Mouse (Mus musculus) erythroblast, adult 5-6 weeks (primary cell): ENCODE measurements around the gene Arhgef28. TPM values are rescaled to one million over a fixed set of nuclear protein-coding genes. Genes with fewer than 3 reads are reported as not detected.
"Not testable (repeated sequence)": the region's sequence is repeated elsewhere in the genome, so short reads cannot be mapped to it uniquely, and the experiment has no call there.

ENCODE experiments used
- ATAC-seq: replicated peaks from 2 replicates; pipeline ENCODE4 v1.8.0; 2016; ENCODE audit warnings: moderate number of reproducible peaks, mild to moderate bottlenecking, moderate TSS enrichment, inconsistent platforms; ENCODE audit not compliant: poor library complexity, low FRiP score, severe bottlenecking
- total RNA-seq, 2 experiments: library from RNA; stranded (forward) in 1 of 2; stranded (reverse) in 1 of 2; fragments of 150-400 nt in 1 of 2; fragments of 200-764, 138-1000 nt in 1 of 2; gene quantifications; 2 replicates each; pipeline versions ENCODE4 v1.2.3 to v1.2.4; 2015 to 2017; ENCODE audit warnings: low replicate concordance in 2 of 2

Gene Arhgef28
- total RNA-seq, 2 experiments from 2014 or later, result 0.51 TPM; not detected in 1

DNA sequence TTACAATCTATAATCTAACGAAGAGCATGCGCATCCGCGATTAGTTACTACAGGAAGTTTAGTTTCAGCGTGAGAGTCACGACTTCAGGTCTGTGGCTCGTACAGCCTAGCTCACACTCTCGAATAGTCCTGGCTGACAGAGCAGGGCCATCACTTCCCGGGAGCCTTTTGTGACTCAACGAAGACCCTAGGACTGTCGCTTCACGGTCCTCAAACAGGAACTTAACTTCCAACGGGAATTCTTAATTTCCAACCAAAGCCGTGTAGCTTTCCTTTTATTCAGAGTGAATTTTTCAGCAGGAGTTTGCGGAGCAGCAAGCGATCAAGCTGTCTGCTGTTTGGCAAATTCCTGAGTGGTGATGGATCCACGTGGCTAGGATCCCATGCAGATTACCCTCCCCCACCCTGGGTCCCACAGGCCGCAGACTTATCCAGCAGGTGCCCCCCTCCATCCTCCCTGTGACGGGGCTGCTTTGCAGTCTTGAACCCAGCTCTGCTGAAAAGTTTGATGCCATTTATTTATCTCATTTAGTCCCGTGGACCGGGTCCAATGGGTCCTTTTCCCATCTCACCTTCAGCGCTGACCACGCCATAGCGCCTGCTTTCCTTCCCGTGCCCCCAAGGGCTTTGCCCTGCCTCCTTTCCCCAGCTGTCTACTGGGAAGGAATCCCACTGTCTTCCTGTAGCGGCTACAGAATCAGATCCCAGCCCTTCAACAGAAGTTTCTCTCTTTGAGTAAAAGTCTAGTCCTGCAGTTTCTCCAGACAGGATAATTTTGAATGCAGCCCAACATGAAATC lies 180.3 kb downstream of the Arhgef28 start:
- ATAC-seq, result no peak

DNA sequence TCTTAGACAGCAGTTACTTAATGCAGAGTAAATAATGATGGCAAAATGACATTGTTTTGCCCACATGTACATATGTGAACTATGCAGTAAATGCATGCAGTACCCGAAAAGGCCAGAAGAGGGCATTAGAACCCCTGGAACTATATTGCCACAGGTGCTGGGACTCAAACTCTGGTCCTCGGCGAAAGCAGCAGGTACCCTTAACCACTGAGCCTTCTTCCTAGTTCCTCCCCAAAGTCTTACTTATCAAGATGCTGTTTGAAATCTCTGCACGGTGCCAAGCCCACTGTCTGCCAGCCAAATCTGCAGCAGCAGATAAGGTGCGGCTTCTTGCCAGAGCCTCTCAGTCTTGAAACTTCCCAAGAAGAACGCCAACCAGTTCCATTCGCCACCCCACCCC lies 181.1 kb downstream of the Arhgef28 start:
- ATAC-seq, result no peak

DNA sequence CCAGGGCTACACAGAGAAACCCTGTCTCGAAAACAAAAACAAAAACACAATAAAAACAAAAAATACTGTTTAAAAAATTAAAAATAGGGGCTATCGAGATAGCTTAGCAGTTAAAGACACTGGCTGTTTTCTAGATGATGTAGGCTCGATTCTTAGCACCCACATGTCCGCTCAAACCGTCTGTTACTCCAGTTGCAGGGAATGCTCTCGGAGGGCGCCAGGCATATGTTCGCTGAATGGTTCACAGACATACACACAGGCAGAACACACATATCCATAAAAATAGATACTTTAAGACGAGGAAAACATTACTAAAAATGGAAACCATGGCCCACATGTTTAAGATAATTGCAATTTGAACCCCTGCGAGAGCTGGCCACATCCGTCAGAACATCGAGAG lies 181.6 kb downstream of the Arhgef28 start:
- ATAC-seq, result no peak

DNA sequence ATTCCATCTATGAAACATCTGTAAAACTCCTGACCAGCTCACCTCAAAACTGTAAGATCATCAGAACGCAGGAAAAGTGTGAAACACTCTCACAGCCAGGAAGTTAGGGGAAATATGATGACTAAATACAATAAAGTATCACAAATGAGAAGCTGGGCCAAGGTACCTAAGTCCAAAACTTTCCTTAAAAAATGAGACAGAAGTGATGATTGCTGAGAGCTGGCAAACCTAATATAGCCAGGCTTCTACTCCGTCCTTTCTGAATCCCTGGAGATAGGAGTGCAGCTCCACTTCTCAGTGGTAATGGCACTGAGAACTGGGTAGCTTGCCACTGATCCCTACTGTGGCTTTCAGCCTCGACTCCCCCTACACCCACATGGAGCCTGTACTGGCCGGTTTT lies 184.3 kb downstream of the Arhgef28 start:
- ATAC-seq, result no peak

DNA sequence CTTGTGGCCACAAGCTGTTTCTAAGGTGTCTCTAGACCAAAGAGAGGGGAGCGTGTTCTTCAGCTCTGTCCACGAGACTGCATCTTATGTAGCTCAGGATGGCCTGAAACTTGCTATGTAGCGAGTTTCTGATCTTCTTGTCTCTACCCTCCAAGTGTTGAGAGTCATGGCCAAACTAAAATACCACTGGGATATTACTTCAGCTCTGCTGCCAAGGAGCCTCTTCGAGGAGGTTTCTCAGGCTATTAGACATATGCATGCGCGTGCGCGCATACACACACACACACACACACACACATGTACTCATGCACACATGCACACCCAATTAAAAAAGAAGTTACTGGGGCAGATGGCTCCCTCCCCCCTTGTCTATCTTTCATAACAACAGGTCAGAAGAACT lies 187.4 kb downstream of the Arhgef28 start:
- ATAC-seq, result not testable (repeated sequence)

DNA sequence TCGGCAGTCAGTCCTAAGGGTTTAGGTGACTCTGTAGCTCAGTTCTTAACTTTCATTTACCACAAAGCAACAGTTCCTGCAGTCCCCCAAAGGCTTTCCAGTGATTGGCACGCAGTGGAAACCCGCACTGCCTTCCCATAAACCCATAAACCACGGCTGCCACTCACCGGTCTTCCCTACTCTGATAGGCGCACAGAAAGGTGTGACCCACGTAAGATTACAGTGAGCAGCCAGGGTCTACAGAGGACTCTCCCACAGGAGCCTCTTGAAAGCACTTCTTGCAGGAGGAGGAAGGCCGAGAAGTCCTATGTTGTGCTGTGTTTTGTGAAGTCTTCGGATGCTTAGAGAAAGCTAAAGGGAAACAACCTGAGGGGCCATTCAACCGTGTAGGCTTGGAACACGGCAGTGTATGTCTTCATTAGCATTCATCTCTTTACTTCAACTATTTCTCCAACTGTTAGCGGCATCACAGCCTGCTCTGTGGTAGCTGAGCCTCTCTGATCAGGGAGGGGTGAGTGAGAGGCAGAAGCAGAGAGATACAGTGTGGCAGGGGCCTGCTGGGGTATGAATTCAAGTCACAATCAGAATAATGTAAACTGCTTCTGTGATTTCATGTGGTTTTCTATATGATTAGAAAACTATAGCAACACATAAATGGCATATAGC lies 189.2 kb downstream of the Arhgef28 start:
- no peak for ATAC-seq

DNA sequence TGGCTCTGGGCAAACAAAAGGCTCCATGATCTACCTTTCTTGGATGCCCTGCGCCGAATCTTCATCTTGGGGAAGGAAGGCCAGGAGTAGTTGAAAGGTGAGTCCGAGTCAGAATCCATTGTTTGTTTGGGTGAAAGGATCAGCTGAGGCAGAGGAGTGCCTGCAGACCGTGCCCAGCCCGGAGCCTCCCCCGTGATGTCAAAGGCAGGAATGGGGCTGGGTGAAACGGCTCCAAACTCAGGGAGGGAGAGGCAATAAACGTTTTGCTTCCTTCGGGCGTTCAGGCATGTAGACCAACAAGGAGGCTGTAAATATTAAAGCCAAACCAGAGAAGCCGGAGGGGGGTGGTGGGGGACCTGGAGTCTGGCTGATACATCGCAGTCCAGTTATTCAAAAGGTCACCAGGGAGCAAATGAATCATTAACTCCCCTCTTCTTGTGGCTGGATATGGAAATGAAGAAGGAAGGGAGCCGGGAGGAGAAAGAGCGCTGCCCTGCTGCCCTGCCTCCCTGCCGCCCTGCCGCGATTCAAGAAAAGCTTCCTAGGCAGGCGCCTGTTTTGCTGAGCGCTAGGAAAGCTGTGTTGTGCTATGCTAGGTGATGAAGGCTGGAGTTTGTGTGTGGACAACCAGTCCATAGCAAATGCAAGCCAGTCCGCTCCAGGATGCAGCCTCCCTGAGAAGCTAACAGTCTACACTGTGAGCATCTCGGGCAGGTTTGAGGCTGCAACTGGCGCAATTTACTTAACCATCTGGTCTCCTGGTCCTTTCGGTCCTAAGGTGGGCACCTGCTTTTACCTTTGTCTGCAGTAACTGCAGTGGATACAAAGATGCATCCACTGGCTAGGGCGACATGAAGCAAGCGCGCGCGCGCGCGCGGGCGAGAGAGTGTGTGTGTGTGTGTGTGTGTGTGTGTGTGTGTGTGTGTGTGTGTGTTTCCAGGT lies 190.0 kb downstream of the Arhgef28 start:
- ATAC-seq, result no peak

DNA sequence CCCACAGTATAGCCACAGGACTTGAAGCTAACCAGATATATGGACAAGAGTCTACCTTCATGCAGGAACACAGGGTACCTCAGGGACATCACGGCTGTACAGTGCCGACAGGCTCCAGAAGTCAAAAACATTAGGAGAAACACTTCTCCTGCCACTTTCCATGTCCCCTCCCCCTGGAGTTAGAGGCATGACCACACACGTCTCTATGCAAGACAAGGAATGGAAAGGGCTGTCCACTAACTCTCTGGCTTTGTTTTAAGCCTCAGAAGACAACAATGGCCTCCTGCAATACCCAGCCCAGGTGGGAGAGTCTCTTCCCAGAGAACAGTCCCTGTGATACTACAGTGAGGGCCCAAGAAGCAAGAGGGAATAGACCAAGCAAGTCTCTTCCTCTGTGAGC lies 191.3 kb downstream of the Arhgef28 start:
- no peak for ATAC-seq

DNA sequence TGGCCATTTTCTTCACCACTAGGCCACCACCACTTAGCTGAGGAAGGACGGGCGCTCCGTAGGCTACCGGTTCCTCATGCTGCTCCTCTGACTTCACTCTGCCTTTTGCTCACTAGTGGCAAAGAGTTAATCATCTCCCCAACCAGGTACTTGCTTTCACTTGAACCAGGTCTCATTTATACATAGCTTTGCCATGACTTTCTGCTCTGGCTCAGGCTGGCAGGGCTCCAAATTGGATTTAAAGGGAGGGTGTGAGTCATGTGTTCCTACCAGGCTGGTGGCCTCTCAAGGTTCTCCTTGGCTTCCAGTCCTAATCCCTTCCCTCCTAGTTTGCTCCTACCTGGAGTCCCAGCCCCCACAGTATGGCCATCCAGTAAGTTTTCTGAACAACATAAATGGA lies 192.5 kb downstream of the Arhgef28 start:
- ATAC-seq, result no peak

DNA sequence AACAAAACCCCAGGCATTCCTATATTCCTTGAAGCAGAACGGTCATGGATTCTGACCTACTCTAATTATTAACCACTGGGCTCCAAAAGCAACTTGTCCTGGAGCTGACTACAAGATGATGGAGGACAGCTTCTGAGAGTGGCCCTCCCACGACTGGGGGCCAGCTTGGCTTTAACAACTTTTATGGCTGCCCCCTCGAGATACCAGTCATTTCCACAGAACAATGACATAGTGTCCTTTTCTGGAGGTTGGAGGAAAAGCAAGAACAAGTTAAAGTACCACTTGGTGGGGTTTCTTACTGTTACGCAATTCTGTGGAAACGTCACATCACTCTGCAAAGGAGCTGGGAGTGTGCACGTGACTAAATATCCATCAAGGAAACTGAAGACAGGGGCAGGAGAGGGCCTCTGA lies 194.3 kb downstream of the Arhgef28 start:
- ATAC-seq, result no peak

DNA sequence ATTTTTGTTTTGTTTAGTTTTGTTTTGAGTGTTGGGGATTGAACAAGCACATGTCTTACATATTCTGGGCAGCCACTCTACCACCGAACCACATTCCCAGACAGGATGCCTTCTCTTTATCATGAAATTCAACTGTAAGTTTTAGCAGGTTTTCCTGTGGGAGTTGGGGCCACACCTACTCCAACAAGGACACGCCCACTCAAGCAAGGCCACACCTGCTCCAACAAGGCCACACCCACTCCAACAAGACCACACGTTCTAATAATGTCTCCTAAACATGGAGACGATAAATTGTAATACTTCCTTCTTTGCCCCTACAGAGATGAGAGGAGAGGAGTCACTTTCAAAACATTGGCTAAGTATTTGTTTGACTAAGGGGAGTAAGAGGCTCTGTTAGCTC lies 197.2 kb downstream of the Arhgef28 start:
- ATAC-seq, result no peak

DNA sequence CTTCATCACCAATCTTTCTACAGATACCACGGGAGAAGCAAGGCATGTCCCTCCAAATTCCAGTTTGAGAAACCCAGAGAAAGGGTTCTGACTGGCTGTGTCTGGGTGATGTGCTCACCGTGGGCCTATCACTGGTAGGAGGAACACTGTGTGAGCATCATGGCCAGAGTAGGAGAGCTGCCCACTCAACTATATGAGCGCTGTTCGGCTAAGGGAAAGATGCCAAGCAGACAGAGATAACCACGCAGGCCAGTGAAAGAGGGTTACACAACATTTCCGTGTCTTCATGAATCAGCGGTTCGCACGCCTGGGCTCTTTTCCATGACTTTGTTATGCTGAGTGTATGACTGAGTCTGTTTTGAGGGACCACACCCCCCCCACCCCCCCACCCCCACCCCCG lies 197.7 kb downstream of the Arhgef28 start:
- ATAC-seq, result no peak

DNA sequence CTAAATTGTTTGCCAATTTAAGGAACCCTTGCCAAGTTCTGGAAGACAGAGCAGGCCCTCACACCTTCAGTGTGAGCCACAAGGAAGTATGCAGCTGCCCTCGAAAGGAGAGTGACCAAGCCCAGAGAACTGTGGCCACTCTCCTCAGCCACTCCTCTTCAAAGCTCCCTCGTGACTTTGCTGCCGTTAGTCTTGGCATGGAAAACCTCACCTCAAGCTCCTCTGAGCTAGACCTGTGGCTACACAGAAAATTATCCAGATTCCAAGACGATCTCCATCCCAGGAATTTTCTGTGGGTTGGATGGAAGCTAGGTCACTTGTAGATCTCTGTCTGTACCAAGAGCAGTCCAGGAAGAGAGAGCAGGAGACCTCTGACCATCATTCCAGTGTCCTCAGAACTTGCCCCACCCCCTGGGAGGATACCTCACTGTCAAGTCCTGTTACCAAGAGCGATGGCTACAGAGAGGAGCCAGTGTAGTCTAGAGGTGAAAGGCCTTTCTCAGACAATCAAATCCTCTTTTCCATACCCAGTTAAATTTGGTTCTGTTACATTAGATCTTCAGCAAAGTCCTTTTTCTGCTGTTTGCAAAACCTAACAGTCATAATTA lies 200.5 kb downstream of the Arhgef28 start:
- no peak for ATAC-seq

DNA sequence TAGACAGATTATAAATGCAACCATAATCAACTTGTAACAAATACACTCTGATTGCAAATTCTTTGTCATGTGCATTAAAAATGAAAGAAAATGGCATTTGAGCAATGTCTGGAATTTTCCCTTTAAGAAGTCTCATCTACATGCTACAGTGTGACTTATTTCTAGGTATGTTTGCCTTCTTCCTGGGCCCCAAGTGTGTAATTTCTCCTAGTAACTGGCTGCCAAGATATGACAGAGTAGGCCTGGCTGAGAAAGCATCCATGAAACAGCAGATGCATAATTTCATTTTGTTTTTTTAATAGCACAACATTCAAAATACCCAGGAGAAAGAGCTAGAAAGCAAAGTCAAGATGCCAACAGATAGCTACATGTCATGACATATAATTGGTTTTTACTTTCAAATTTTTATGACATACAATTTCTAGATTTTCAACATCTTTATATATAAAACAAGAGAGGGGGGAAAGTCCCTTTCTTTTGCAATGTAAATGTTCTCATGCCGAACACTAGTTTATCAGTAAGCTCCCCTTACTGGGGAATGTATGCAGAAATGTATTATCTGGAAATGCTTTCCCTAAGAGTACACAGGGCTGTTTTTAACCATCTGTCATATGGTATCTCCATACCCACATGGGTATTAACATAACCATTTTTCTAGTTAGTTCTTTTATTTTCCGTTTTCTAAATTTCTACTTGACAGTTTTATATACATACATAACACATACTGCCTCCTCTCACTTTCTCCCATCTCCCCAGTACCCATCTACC lies 201.4 kb downstream of the Arhgef28 start:
- ATAC-seq, result no peak

DNA sequence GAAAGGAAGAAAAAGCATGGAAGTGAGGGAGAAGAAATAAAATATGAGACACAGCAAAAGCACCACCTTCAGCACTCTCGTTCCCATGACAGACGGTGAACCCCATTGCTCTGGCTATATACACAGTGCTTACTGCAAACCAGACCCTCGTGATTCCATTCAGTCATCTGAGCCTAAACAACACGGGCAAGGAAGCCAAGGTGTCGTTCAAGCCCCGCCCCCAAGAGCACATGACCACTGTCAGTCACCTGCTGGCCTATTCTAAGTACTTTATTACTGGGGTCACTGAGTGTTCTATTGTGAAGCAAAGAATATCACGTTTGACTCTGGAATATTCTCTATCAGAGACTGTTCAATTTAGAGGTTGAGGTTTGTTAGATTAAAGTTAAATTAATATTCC lies 202.5 kb downstream of the Arhgef28 start:
- no peak for ATAC-seq

DNA sequence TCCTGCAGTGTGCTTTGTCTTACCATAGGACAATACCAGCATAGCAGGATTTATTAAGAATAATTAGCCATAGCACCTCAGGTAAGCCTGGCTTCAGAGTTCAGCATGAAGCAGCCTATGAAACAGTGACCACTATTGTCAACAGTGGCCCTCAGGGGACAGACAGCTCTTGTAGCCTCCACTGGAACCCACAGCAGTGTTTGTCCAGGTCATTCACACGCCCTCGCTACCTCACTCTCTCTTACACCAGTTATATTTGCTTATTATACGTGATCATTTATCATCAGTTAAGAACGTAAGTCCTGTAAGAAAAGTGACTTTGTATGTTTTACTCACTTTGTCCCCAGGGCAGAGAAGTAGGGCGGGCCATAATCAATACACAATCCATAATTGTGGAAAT lies 203.6 kb downstream of the Arhgef28 start:
- ATAC-seq, result no peak

DNA sequence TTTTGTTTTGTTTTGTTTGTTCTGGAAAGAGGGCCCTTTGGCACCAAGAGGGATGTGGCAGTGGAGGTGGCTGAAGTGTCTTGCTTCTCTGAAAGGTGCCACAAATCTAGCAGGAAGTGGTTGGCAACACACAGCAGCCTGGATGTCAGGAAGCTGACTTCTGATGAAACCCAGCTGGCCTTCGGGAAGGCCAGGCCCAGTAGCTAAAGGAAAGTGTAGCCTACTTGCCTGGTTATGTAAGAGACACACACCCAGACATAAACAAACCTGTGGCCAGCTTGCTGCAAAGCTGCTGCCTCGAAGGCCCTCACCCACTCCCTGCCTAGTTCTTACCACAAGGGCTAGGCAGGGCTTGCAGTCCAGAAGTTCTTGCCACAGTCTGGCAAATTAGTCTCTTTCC lies 204.1 kb downstream of the Arhgef28 start:
- no peak for ATAC-seq

DNA sequence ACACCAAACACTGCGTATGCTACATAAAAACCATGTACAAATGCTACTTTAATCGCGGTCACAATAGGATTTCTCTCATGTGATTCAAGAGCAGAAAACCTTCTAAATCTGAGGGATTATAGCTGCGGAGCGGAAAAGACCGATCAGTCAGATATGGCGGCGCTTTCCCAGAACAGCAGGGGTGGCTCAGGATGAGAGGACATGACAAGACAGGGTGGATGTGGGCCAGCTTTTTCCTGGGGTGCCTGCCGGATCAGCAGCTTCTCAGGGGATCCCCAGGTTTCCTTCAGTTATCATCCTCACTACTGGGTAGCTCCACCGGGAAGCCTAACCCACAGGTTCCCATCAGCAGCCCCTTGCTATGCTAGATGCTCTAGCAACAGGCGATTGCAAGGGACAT lies 204.5 kb downstream of the Arhgef28 start:
- no peak for ATAC-seq

DNA sequence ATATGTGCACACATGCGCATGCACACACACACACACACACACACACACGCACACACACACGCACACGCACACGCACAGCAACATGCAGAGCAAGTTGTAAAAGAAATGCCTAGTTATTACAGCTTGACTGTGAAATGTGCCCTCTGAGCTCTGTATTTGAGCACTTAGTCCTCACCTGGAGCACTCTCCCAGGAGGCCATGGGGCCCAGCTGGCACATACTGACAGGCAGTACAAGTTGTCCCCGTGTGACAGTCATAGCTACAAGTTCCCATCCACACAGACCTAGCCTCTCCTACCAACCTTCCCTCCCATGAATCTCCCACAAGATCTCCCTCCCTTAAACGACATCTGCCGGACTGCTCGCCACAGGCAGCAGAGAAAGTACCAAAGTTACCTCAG lies 205.4 kb downstream of the Arhgef28 start:
- ATAC-seq, result no peak
